Mouse (Mus musculus): ENCODE results near the gene Ccdc15.
"Not testable (repeated sequence)": the region's sequence is repeated elsewhere in the genome, so short reads cannot be mapped to it uniquely, and the experiment has no call there.

- not testable (repeated sequence) for TF ChIP-seq CTCF (IDR thresholded peaks at IDR 0.05; ENCODE audit: control insufficient read depth, insufficient read depth, low read length); POLR2A (IDR thresholded peaks at IDR 0.05; ENCODE audit: borderline replicate concordance, control insufficient read depth, low read depth, low read length)
These were observed 47.7 kb downstream of the Ccdc15 start for GRCm38 (mm10) chr9:37300501-37300900.
